Mouse (Mus musculus): ENCODE data around the gene Cct7. TPM values are rescaled to one million over a fixed set of nuclear protein-coding genes. Genes with fewer than 3 reads are reported as not detected.

Gene Cct7
- 100 to 1,000 TPM; 206 to 214 TPM for total RNA-seq (2021)

GRCm38 (mm10) chr6:85450697-85451663 lies at the start of gene Cct7:
TSS of gene Cct7 (plus strand) at chr6:85451514.
- DNase-seq (ENCODE audit: low spot score in 2 of 2) = peak; percentile 100
- intact Hi-C loops (cut with DNase I) = loop anchor here (1.0 to 10.0 kb wide), 2 partner anchors 51 to 464 kb away; partner anchors contain the start of genes Fbxo41, Nat8f1 and Tprkb

- intact Hi-C loops (cut with DNase I) = no loop called here
- DNase-seq (ENCODE audit: low spot score in 2 of 2) = no peak
Observed at GRCm38 (mm10) chr6:85402613-85403012, 48.7 kb upstream of the Cct7 start.

GRCm38 (mm10) chr6:85403039-85403438 lies 48.3 kb upstream of the Cct7 start:
- no peak for DNase-seq (ENCODE audit: low spot score in 2 of 2)
- intact Hi-C loops (cut with DNase I) = no loop called here

- intact Hi-C loops (cut with DNase I) = no loop called here
- no peak for DNase-seq (ENCODE audit: low spot score in 2 of 2)
Observed at GRCm38 (mm10) chr6:85409003-85409402, 42.3 kb upstream of the Cct7 start.

GRCm38 (mm10) chr6:85410771-85411273 lies 40.5 kb upstream of the Cct7 start:
- intact Hi-C loops (cut with DNase I) = loop anchor here (2.0 kb wide), 1 partner anchor 256 kb away; no protein-coding TSS in a partner anchor
- peak; percentile 18 to 52 for DNase-seq (ENCODE audit: low spot score in 2 of 2)

- intact Hi-C loops (cut with DNase I) = no loop called here
- no peak for DNase-seq (ENCODE audit: low spot score in 2 of 2)
Observed at GRCm38 (mm10) chr6:85415829-85416228, 35.5 kb upstream of the Cct7 start.

GRCm38 (mm10) chr6:85419150-85419549 lies 32.2 kb upstream of the Cct7 start:
- intact Hi-C loops (cut with DNase I) = no loop called here
- DNase-seq (ENCODE audit: low spot score in 2 of 2) = no peak

GRCm38 (mm10) chr6:85423836-85424379 lies 27.4 kb upstream of the Cct7 start, which contains the start of gene Noto:
TSS of gene Noto (plus strand) at chr6:85423886.
- DNase-seq (ENCODE audit: low spot score in 2 of 2) = no peak
- intact Hi-C loops (cut with DNase I) = no loop called here

GRCm38 (mm10) chr6:85431274-85431841 lies 20.0 kb upstream of the Cct7 start:
- intact Hi-C loops (cut with DNase I) = no loop called here
- DNase-seq (ENCODE audit: low spot score in 2 of 2) = no peak

GRCm38 (mm10) chr6:85431842-85432431 lies 19.4 kb upstream of the Cct7 start, which contains the start of gene Smyd5:
TSS of gene Smyd5 (plus strand) at chr6:85431989.
- peak; percentile 74 to 82 for DNase-seq (ENCODE audit: low spot score in 2 of 2)
- intact Hi-C loops (cut with DNase I) = no loop called here

GRCm38 (mm10) chr6:85433865-85434264 lies 17.4 kb upstream of the Cct7 start:
- DNase-seq (ENCODE audit: low spot score in 2 of 2) = no peak
- intact Hi-C loops (cut with DNase I) = no loop called here

GRCm38 (mm10) chr6:85436204-85436603 lies 15.1 kb upstream of the Cct7 start:
- DNase-seq (ENCODE audit: low spot score in 2 of 2) = no peak
- intact Hi-C loops (cut with DNase I) = no loop called here

- intact Hi-C loops (cut with DNase I) = no loop called here
- peak in 1 of 2 experiments; percentile 2 for DNase-seq (ENCODE audit: low spot score in 2 of 2)
Observed at GRCm38 (mm10) chr6:85436631-85437030, 14.7 kb upstream of the Cct7 start.

- intact Hi-C loops (cut with DNase I) = no loop called here
- no peak for DNase-seq (ENCODE audit: low spot score in 2 of 2)
Observed at GRCm38 (mm10) chr6:85441142-85441541, 10.2 kb upstream of the Cct7 start.

GRCm38 (mm10) chr6:85443488-85444233 lies 7.7 kb upstream of the Cct7 start:
- no peak for DNase-seq (ENCODE audit: low spot score in 2 of 2)
- intact Hi-C loops (cut with DNase I) = no loop called here

GRCm38 (mm10) chr6:85444266-85444965 lies 6.9 kb upstream of the Cct7 start:
- intact Hi-C loops (cut with DNase I) = no loop called here
- no peak for DNase-seq (ENCODE audit: low spot score in 2 of 2)

- DNase-seq (ENCODE audit: low spot score in 2 of 2) = no peak
- intact Hi-C loops (cut with DNase I) = no loop called here
Observed at GRCm38 (mm10) chr6:85445286-85445685, 6.0 kb upstream of the Cct7 start.

GRCm38 (mm10) chr6:85447351-85447750 lies 4.0 kb upstream of the Cct7 start:
- DNase-seq (ENCODE audit: low spot score in 2 of 2) = no peak
- intact Hi-C loops (cut with DNase I) = no loop called here
